Mouse (Mus musculus) left cerebral cortex, postnatal 4 days (tissue): ENCODE results near the gene Psap. TPM values are rescaled to one million over a fixed set of nuclear protein-coding genes. Genes with fewer than 3 reads are reported as not detected.

Source experiments
- DNase-seq: peaks from one replicate; pipeline ENCODE4 v3.0.0-alpha.2; 2022
- intact Hi-C: fragments of 180-260 bp; cut with DNase I; formaldehyde crosslinking; loops from one replicate; pipeline ENCODE4 v1.15.1; 2025
- total RNA-seq, 2 experiments: library from RNA; stranded (reverse); gene quantifications; 2 replicates each; pipeline ENCODE4 v1.2.3; 2021

Gene Psap
- total RNA-seq, 2 experiments from 2014 or later: 700 to 775 TPM

DNA sequence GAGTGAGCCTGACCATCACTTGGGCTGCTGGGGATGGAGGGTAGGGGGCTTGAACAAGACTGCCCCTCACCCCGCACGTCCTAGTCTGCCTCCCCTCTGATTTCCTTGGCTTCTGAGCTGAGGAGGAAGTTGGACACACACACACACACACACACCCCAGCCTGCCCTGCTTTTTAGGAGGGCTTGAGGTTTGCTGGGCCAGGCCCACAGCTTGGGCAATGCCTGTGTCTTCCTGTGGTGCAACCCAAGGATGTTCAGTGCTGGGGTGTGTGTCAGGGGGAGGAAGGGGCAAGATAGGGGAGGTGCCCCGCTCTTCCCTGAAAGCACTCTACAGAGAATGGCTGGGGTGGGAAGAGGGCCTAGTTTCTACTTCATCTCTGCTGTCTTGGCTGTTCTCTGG, 66.7 kb downstream of the Psap start:
- intact Hi-C loops: no loop called here
- DNase-seq: no peak

DNA sequence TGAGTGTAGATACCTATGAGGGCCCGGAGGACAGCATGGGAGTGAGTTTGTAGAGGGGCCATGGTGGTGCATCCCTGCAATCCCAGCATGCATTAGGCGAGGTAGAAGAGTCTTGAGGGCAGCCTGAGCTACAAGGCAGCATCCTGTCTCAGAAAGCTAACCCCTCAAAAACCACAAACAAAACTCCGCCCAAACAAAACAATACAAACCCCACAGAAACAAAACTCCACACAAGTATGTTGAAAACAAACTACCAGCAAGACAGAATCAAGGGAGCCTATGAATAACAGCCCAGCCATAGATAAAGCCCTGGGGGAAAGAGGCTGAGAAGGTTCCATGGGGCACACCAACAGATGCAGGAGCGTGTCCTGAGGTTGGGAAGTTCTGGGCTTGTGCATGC, 68.6 kb downstream of the Psap start:
- intact Hi-C loops: no loop called here
- DNase-seq: no peak

GRCm38 (mm10) chr10:60346701-60347405, 69.4 kb downstream of the Psap start, which contains the start of gene Vsir:
Vsir (plus strand) TSS chr10:60346851.
- intact Hi-C loops: no loop called here
- peak; percentile 64 for DNase-seq

GRCm38 (mm10) chr10:60347768-60348610, 70.6 kb downstream of the Psap start:
- intact Hi-C loops: no loop called here
- no peak for DNase-seq

DNA sequence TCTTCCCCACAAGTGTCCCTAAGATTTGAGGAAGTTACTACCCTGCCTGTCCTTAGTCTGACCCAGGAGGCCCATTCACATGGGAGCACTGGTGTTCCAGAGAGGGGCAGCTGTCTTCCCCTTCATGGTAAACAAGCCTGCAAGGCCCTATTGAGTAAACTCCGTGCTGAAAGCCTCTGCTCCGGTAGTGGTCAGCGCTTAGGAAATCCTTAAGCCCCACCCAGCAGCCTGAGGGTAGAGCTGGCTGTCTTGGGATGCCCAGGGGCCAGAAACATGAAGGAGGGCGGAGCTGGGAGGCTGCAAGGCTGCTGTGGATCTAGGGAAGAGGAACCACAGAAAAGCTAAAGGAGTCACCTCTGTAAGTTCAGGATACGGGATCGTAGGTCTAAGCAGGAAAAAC, 71.6 kb downstream of the Psap start:
- intact Hi-C loops: no loop called here
- DNase-seq: no peak

GRCm38 (mm10) chr10:60349644-60350043, 72.2 kb downstream of the Psap start:
- intact Hi-C loops: no loop called here
- no peak for DNase-seq

GRCm38 (mm10) chr10:60350077-60350804, 72.8 kb downstream of the Psap start:
- intact Hi-C loops: no loop called here
- DNase-seq: no peak

- DNase-seq: peak; percentile 64
- intact Hi-C loops: no loop called here
Measured at GRCm38 (mm10) chr10:60350805-60351167, 73.4 kb downstream of the Psap start.

GRCm38 (mm10) chr10:60351248-60351647, 73.8 kb downstream of the Psap start:
- intact Hi-C loops: no loop called here
- no peak for DNase-seq

- no peak for DNase-seq
Measured at GRCm38 (mm10) chr10:60351761-60352455, 74.5 kb downstream of the Psap start.

More at GRCm38 (mm10) chr10:60351761-60352455, 74.5 kb downstream of the Psap start:
- intact Hi-C loops: no loop called here

Other genes starting within 250 kb of the Psap start
- gene Spock2, start 171.4 kb upstream of the Psap start, total RNA-seq: 100 to 1,000 TPM; 312 to 345 TPM
- 1 to 10 TPM; 2.6 to 2.8 TPM for gene Chst3, start 58.4 kb upstream of the Psap start, total RNA-seq
- 1 to 10 TPM; 5.8 to 6.4 TPM for gene Vsir, start 69.2 kb downstream of the Psap start, total RNA-seq
- gene Gm17455, start 122.1 kb downstream of the Psap start, total RNA-seq: 1 to 10 TPM; 1.2 to 2.1 TPM